Mouse (Mus musculus): Measurements from ENCODE around the gene Cfap77.

The Cfap77 gene

GRCm38 (mm10) chr2:28994014-28994413 is 60.9 kb downstream of the Cfap77 start:
- DNase-seq: no peak

DNA sequence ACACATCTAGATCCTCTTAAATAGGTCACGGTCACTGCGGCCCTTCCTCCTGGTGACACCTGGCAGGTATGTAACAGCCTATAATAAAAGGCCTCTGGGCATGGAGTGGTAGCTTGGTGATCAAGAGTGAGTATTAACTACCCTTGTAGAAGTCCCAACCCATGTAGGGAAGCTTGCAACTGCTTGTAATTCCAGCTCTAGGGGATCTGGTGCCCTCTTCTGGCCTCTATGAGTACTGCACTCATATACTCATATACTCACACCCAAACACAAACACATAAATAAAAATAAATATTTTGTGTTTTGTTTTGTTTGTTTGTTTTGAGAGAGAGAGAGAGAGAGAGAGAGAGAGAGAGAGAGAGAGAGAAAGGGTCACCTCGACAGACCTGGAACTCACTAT is 66.1 kb downstream of the Cfap77 start:
- DNase-seq: no peak

DNA sequence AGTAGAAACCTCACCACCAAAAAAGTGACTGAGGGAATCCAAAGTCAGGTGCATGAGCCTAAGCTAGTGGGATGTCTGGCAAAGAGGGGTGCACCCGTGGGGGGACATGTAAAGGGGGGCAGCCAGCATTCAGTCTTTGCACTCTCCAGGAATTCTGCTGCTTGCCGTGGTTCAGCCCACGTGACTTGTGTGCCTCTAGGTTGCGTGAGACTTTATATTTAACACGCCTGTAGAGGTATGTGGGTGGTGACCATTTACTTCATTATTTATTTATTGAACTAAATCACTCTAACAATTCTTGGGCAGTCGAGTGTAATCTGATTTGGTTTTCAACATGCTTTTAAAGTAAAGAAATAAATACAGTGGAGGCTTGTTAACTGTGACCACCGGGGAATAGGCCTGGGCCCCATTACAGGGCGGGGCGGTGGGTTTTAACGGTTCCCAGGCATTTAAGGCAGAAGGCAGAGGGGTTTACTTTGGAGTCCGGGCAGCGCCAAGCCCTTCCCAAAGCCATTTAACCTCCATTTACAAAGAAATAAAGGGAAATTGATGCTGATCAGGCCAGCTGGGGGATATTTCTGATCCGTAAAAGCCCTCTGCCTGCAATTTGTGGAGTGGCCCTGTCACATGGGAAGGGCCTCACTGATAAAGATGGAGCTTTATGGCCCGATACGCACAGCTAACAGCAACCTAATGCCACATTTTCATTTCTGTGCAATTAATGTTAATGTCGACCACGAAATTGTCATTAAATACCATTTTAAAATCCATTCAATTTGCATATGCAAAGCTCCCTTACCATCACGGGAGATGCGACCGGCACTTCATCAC is 74.6 kb downstream of the Cfap77 start:
- DNase-seq: no peak

DNA sequence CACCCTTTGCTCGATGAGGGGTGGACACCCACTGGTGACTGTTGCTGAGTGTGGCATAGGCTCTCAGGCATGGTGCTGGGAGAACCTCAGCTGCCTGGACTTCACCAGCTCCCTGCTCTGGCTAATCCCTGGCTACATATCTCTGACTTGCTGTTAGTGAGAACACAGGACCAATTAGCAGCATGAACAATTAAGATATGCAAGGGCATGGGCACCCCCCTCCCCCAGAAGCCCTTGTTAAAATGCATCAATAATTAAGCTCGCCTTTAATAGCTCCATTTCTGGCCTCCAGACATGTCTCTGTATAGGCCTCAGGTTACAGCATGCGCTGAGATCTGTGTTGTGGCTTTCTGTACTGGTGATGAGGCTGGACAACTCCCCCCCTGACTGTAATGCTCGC is 76.4 kb downstream of the Cfap77 start:
- no peak for DNase-seq

GRCm38 (mm10) chr2:28976635-28977034 is 78.2 kb downstream of the Cfap77 start:
- peak; percentile 60 to 62 for DNase-seq

- DNase-seq: no peak
Observed at GRCm38 (mm10) chr2:28975604-28976003, 79.3 kb downstream of the Cfap77 start.

DNA sequence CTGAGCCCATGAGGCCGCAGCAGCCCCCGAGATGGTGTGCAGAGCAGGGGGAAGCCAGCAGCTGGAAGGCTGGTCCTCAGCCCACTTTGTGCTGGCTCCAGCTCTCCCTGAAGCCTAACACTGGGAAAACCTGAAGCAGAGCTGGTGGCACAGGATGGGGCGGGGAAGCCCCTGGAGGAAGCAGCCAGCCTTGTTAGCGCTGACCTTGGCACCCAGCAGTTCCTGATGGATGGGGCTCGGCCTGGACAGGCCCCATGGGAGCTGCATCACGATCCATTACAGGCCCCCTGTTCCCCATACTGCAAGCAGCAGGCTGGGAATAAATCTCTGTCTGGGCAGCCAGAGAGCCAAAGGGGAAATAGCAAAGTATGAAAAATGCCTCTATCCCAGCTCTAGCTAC is 80.3 kb downstream of the Cfap77 start:
- no peak for DNase-seq

GRCm38 (mm10) chr2:28973832-28974450 is 80.9 kb downstream of the Cfap77 start:
- DNase-seq: no peak

GRCm38 (mm10) chr2:28970424-28970823 is 84.4 kb downstream of the Cfap77 start:
- DNase-seq: no peak

GRCm38 (mm10) chr2:28968278-28968677 is 86.6 kb downstream of the Cfap77 start:
- DNase-seq: no peak

DNA sequence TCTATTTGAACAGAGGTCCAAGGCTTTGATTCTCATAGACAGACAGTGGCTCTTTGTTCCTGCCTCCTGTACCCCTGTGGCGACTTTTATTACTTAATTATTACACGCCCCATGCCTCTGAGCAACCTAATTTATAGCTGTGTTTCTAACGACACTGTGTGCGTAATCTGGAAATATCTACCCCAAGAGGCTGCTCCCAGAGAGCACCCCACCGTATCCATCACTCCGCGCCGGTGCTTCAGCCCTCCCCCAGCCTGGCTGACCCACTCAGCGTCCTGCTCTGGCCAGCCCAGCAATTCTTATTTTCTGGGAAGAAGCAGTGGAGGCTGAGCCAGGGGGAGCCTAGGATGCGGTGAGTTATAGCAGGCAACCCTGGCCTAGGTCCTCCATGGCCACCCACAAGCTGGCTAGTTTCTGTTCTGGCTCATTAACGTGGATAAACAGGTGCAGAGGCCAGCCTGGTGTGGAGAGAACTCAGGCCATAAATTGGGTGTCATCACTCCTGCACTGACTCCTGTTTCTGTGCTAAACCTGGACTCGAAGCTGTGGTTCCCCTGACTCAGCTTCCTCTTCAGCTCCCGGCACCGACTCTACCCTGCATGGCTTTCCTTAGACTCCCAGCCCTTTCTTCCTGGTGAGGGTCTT is 88.6 kb downstream of the Cfap77 start:
- no peak for DNase-seq

GRCm38 (mm10) chr2:28963565-28963964 is 91.3 kb downstream of the Cfap77 start:
- DNase-seq: no peak

GRCm38 (mm10) chr2:28961636-28962035 is 93.2 kb downstream of the Cfap77 start:
- DNase-seq: no peak

GRCm38 (mm10) chr2:28961024-28961585 is 93.8 kb downstream of the Cfap77 start:
- DNase-seq: no peak

DNA sequence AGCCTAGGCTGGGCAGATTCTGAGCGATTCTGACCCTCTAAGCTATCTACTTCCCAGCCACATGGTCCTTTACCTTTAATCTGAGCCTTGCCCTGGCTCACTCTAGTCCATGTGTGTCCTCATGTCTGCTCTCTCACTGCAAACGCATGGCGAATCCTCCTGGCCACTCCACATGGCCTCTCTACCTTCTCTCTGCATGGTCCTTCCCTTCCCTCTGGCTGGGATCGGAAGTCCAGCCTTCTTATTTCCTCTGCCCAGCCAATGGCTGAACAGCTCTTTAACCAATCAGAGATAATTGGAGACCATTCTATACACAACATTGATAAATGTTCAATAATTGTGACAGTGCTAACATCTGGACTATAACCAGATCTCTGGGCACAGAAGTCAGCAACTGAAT is 98.0 kb downstream of the Cfap77 start:
- DNase-seq: no peak

- no peak for DNase-seq
Observed at GRCm38 (mm10) chr2:28954595-28954994, 100.3 kb downstream of the Cfap77 start.

DNA sequence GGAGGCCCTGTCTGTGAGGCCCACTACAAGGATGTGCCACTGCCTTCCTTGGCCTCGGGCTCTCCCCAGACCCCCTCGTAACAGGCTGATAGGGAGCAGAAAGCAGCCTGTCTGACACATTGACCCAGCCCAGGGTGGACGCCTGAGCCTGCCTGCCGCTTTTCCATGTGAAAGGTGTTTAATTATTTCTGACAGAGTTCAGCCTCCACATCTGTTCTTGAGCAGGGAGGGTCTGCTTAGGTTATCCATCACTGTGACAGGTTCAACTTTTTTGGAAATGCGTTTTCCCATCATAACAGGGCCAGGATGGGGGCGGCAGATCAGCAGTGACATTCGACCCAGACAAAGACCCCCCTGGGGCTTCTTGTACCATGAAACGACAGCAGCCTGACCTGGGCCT is 101.9 kb downstream of the Cfap77 start:
- no peak for DNase-seq

DNA sequence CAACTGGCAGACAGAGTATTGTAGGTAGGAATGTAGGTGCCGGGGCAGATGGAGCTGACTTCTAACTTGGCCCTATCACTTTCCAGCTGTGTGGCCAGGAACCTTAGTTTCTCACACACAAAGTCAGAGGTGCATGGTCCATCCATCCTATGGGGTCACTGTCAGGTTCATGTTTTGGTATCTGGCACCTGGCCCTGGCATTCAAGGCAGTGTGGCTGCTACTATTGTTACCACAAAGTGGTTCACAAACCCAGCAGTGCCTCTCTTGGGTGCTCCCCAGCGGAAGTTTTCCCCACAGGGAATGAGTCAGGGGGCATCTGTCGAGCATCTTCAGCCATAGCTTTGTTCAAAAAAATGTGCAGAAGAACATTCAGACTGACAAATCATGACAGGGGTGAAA is 108.6 kb downstream of the Cfap77 start:
- no peak for DNase-seq

DNA sequence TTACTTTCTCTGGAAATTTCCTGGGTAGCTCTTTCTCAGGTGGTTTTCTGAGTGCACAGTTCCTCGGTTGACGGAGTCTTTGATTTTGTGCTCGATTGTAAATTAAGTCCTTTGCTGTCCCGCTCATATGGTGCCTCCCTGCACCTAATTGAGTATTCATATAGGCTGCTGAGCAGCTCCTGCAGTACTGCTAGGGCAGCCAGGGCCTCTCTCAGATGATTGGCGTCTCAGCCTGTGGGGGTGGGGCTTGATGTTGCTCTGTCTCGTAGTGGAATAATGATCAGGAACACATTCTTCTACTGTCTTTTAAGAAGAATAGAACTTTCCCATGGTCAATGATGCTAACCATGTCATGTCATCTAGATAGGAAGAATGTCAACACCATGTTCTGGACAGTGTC is 109.5 kb downstream of the Cfap77 start:
- no peak for DNase-seq

DNA sequence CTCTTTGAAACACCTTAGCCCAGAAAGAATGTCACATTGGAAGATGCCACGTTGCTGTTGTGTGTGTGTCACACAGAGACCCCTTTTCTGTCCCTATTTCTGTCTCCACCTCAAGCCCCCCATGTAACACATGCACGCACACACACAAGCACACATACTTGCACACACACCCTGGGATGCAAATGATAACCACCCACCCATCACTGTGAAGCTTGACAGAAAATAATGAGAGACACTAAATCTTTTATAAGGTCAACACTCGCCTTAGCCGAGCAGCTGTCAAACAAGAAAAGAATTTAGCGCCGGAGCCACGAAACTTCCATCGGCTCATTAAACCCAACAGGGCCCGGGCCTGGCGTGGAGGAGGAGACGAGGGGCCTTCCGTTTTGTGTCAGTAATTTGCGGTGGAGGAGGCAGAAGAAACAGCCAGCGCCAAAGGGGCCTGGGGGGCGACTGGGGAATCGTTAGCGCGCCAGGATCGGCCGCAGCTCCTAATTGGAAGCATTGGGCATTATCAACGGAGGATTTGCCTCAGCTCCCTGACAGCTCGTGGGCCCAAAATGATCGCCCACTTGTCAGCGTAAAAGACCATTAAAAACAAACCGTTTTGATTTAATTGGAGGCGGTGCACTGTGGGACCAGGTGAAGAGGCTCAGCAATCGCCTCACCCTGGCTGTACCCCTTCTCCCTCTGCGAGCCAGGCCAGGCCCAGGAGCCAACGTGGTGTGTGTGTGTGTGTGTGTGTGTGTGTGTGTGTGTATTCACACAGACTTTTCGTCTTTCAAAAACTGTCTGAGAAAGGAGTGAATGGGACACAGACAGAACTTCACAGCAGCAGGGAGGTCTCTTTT is 111.0 kb downstream of the Cfap77 start:
- DNase-seq: no peak

- DNase-seq: no peak
Observed at GRCm38 (mm10) chr2:28938997-28939396, 115.9 kb downstream of the Cfap77 start.

- no peak for DNase-seq
Observed at GRCm38 (mm10) chr2:28930571-28930970, 124.3 kb downstream of the Cfap77 start.

- peak in 1 of 2 experiments; percentile 30 for DNase-seq
Observed at GRCm38 (mm10) chr2:28923912-28924311, 131.0 kb downstream of the Cfap77 start.
